Mouse (Mus musculus): ENCODE results near the gene Speer3. TPM values are rescaled to one million over a fixed set of nuclear protein-coding genes. Genes with fewer than 3 reads are reported as not detected.
"Not testable (repeated sequence)": the region's sequence is repeated elsewhere in the genome, so short reads cannot be mapped to it uniquely, and the experiment has no call there.

The Speer3 gene
- total RNA-seq (2014; rRNA removed; ENCODE audit: low replicate concordance), result not detected in 2 replicates
- not detected in 2 replicates for polyA plus RNA-seq (2015; fragmentation: Nextera tagmentation; extraction: Ambion mirVana)

DNA sequence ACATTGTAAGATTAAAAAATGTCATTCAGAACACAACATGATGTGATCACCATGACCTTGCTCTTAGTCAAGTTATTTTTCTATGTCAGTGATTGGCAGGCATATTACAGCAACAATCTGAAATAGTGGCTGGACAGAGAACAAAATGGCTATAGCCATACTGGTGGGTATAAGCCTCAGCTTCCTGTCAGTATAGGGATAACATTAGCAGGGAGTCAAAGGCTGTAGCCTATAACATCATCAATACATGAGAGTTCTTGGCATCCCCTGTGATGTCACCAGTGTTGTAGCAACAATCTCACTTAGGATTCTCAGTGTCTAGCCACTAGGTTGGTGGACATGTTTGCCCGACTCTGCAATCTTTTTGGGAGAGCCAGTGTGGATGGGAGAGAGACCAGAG lies at the start of gene Speer3:
Speer3 (plus strand) TSS at position 301 of the 400 bp plus-strand sequence.
- Histone ChIP-seq H3K27me3 (ENCODE audit: control insufficient read depth, insufficient read depth, low read length) (no peaks in the 10 kb centered on the region), H3K36me3 (replicated peaks; ENCODE audit: control insufficient read depth, insufficient read depth, low read length) (no peaks in the 10 kb centered on the region), H3K27ac (ENCODE audit: low read depth) (no peak within 1 kb of the TSS), H3K4me1 (ENCODE audit: control insufficient read depth, insufficient read depth) (no peaks in the 10 kb centered on the region), H3K4me3 (ENCODE audit: low read depth, low read length) (no peak within 1 kb of the TSS), H3K9ac (replicated peaks; ENCODE audit: low read depth, low read length) (no peak within 1 kb of the TSS), H3K9me3 (replicated peaks; ENCODE audit: control insufficient read depth, low read length) (no peaks in the 10 kb centered on the region), H3K4me2 (ENCODE audit: low read depth, low read length) (no peak within 1 kb of the TSS)
- TF ChIP-seq EP300 (IDR thresholded peaks at IDR 0.05; ENCODE audit: low read depth) (no peak), CTCF (IDR thresholded peaks at IDR 0.05; ENCODE audit: low read depth) (no peak)
- WGBS, result 65% methylated on average over 1 of the region's 1 CpGs
- ATAC-seq (ENCODE audit: insufficient read depth, low read depth) (no peak), DNase-seq (ENCODE audit: low spot score) (no peak)

DNA sequence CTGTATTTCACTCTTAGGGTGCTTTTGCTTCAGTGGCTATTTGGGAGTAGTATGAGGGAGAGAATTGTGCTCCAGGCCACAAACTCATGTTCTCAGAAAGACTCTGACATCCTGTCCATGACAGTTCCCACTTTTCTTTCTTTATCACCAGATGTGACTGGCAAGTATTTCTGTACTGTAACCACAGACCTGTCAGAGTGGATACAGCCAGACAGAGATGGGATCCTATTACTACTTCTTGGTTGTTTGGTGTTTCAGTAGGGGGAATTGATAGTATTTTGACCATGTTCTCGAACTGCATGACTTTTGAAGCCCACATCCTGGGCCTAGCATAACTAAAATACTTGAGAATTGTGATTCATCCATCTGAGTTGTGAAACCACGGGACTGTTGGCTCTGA lies 19.1 kb downstream of the Speer3 start:
- not testable (repeated sequence) for H3K27me3 ChIP-seq (ENCODE audit: control insufficient read depth, insufficient read depth, low read length); H3K27ac ChIP-seq (ENCODE audit: low read depth); H3K9ac ChIP-seq (replicated peaks; ENCODE audit: low read depth, low read length); DNase-seq (ENCODE audit: low spot score); H3K4me3 ChIP-seq (ENCODE audit: low read depth, low read length); H3K4me1 ChIP-seq (ENCODE audit: control insufficient read depth, insufficient read depth); H3K9me3 ChIP-seq (replicated peaks; ENCODE audit: control insufficient read depth, low read length); ATAC-seq (ENCODE audit: insufficient read depth, low read depth); H3K4me2 ChIP-seq (ENCODE audit: low read depth, low read length); H3K36me3 ChIP-seq (replicated peaks; ENCODE audit: control insufficient read depth, insufficient read depth, low read length)
- 34% methylated on average over 2 of the region's 2 CpGs for WGBS

DNA sequence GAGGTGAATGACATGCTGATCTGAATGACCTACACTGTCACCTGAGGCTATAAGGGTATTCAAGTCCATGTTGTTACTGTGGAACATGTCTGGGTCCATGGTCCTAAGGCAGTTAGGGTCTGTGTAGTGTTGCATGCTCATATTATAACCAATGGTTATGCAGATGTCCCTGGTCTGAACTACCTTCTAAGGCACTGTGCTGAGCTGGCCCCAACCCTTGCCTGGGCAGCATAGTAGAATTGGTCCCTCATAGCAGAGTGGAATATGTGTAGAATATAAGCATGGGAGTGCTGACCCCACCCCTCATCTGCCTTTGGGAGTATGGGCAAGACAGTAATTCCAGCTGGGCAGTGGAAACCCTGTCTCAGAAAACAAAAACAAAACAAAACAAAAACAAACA lies 33.7 kb downstream of the Speer3 start:
- TF ChIP-seq CTCF (IDR thresholded peaks at IDR 0.05; ENCODE audit: low read depth), result no peak
- TF ChIP-seq EP300 (IDR thresholded peaks at IDR 0.05; ENCODE audit: low read depth), result no peak
- Histone ChIP-seq H3K4me1 (ENCODE audit: control insufficient read depth, insufficient read depth) (no peaks in the 10 kb centered on the region), H3K27me3 (ENCODE audit: control insufficient read depth, insufficient read depth, low read length) (no peaks in the 10 kb centered on the region), H3K4me3 (ENCODE audit: low read depth, low read length) (no peak overlapping the region), H3K9me3 (replicated peaks; ENCODE audit: control insufficient read depth, low read length) (no peaks in the 10 kb centered on the region), H3K36me3 (replicated peaks; ENCODE audit: control insufficient read depth, insufficient read depth, low read length) (no peaks in the 10 kb centered on the region), H3K9ac (replicated peaks; ENCODE audit: low read depth, low read length) (no peak overlapping the region), H3K27ac (ENCODE audit: low read depth) (no peak overlapping the region), H3K4me2 (ENCODE audit: low read depth, low read length) (no peak overlapping the region)
- ATAC-seq (ENCODE audit: insufficient read depth, low read depth), result no peak
- DNase-seq (ENCODE audit: low spot score), result no peak

DNA sequence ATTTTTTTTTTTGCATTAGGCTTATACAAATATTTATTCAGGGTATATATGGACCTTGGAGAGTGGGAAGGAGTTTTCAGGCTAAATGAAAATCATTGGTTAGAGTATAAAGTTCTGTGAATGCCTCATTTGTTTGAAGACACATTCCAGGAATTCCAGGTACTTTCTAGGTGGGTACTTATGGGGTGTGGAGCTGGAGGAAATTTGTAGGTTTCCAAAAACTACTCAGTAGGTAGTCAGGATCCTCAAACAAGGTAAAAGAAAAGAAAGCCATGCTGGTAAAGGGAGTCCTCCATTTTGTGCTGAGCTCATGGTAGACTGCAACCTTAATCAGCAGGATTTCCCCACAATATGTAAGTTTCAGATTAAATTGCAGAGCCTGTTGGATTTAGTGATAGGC lies 35.3 kb downstream of the Speer3 start:
- H3K36me3 ChIP-seq (replicated peaks; ENCODE audit: control insufficient read depth, insufficient read depth, low read length), result no peaks in the 10 kb centered on the region
- H3K27ac ChIP-seq (ENCODE audit: low read depth), result no peak overlapping the region
- DNase-seq (ENCODE audit: low spot score) (no peak), ATAC-seq (ENCODE audit: insufficient read depth, low read depth) (no peak)
- H3K4me1 ChIP-seq (ENCODE audit: control insufficient read depth, insufficient read depth), result no peaks in the 10 kb centered on the region
- no peaks in the 10 kb centered on the region for H3K27me3 ChIP-seq (ENCODE audit: control insufficient read depth, insufficient read depth, low read length)
- H3K9ac ChIP-seq (replicated peaks; ENCODE audit: low read depth, low read length), result no peak overlapping the region
- TF ChIP-seq EP300 (IDR thresholded peaks at IDR 0.05; ENCODE audit: low read depth) (no peak), CTCF (IDR thresholded peaks at IDR 0.05; ENCODE audit: low read depth) (no peak)
- no peaks in the 10 kb centered on the region for H3K9me3 ChIP-seq (replicated peaks; ENCODE audit: control insufficient read depth, low read length)
- no peak overlapping the region for H3K4me3 ChIP-seq (ENCODE audit: low read depth, low read length)
- H3K4me2 ChIP-seq (ENCODE audit: low read depth, low read length), result no peak overlapping the region

GRCm38 (mm10) chr5:13844317-13844716 lies 52.9 kb downstream of the Speer3 start:
- H3K9me3 ChIP-seq (replicated peaks; ENCODE audit: control insufficient read depth, low read length), result 0 out of 2 replicates have a peak, but pooled peaks cover 4% of the 10 kb centered on the region
- H3K27me3 ChIP-seq (ENCODE audit: control insufficient read depth, insufficient read depth, low read length), result no peaks in the 10 kb centered on the region
- H3K4me3 ChIP-seq (ENCODE audit: low read depth, low read length), result no peak overlapping the region
- no peak overlapping the region for H3K9ac ChIP-seq (replicated peaks; ENCODE audit: low read depth, low read length)
- DNase-seq (ENCODE audit: low spot score), result no peak
- TF ChIP-seq EP300 (IDR thresholded peaks at IDR 0.05; ENCODE audit: low read depth) (no peak), CTCF (IDR thresholded peaks at IDR 0.05; ENCODE audit: low read depth) (no peak)
- no peak overlapping the region for H3K27ac ChIP-seq (ENCODE audit: low read depth)
- H3K4me2 ChIP-seq (ENCODE audit: low read depth, low read length), result no peak overlapping the region
- no peak for ATAC-seq (ENCODE audit: insufficient read depth, low read depth)
- H3K36me3 ChIP-seq (replicated peaks; ENCODE audit: control insufficient read depth, insufficient read depth, low read length), result no peaks in the 10 kb centered on the region
- no peaks in the 10 kb centered on the region for H3K4me1 ChIP-seq (ENCODE audit: control insufficient read depth, insufficient read depth)

Other genes with a start within 250 kb of the Speer3 start
- gene Sema3e, start 233.7 kb downstream of the Speer3 start, total RNA-seq (2014; rRNA removed; ENCODE audit: low replicate concordance), result 0.04 TPM in 1 of 2 replicates, not detected in the other
- gene Sema3e, start 233.7 kb downstream of the Speer3 start, polyA plus RNA-seq (2015; fragmentation: Nextera tagmentation; extraction: Ambion mirVana), result 0.10 and 0.16 TPM in 2 replicates

All from heart, postnatal 0 days (tissue).